Mouse (Mus musculus) cortical plate, adult 2 months (tissue): ENCODE results near the gene Stt3b. TPM values are rescaled to one million over a fixed set of nuclear protein-coding genes. Genes with fewer than 3 reads are reported as not detected.
"Not testable (repeated sequence)": the region's sequence is repeated elsewhere in the genome, so short reads cannot be mapped to it uniquely, and the experiment has no call there.

ENCODE experiments used
- H3K27ac ChIP-seq: fragments of 200-500 bp; 2 replicates; pipeline ENCODE4 v1.5.1; 2012; ENCODE audit warnings: low read length, control low read depth, inconsistent platforms; ENCODE audit not compliant: insufficient read depth
- H3K4me1 ChIP-seq: fragments of 200-500 bp; 2 replicates; pipeline ENCODE4 v1.6.1; 2011; ENCODE audit warnings: low read length; ENCODE audit not compliant: control insufficient read depth, insufficient read depth
- H3K4me3 ChIP-seq: fragments of 200-500 bp; 2 replicates; pipeline ENCODE4 v1.5.1; 2011; ENCODE audit warnings: mild to moderate bottlenecking, low read length, control low read depth; ENCODE audit not compliant: insufficient read depth
- CTCF ChIP-seq: fragments of 200-500 bp; IDR thresholded peaks from 2 replicates; pipeline ENCODE4 v1.5.1; 2011; ENCODE audit warnings: mild to moderate bottlenecking, control low read depth, low read length; ENCODE audit not compliant: insufficient read depth; ENCODE audit errors: extremely low read depth
- POLR2A ChIP-seq: fragments of 200-500 bp; IDR thresholded peaks from 2 replicates; pipeline ENCODE4 v1.6.1; 2011; ENCODE audit warnings: mild to moderate bottlenecking, low read length, control low read depth; ENCODE audit not compliant: insufficient read depth; ENCODE audit errors: extremely low read depth
- polyA plus RNA-seq: library from polyadenylated mRNA; depleted of rRNA; stranded (reverse); fragments of >200 nt; gene quantifications from 2 replicates; pipeline ENCODE4 v1.2.3, GENCODE M21; 2012

Stt3b gene
- polyA plus RNA-seq, 1 experiment, result 48.3 TPM

GRCm38 (mm10) chr9:115273095-115273649 is 37.0 kb downstream of the Stt3b start:
- Histone ChIP-seq H3K4me1 (no peaks in the 10 kb centered on the region; the same call in 1 of the 2 replicates), H3K4me3 (no peak overlapping the region), H3K27ac (no peak overlapping the region)
- no peak for TF ChIP-seq POLR2A
- TF ChIP-seq CTCF, result no peak

GRCm38 (mm10) chr9:115272451-115272850 is 37.8 kb downstream of the Stt3b start:
- H3K4me1 ChIP-seq, H3K4me3 ChIP-seq, H3K27ac ChIP-seq: not testable (repeated sequence)

- Histone ChIP-seq H3K4me1 (no peaks in the 10 kb centered on the region; the same call in 1 of the 2 replicates), H3K27ac (no peak overlapping the region), H3K4me3 (no peak overlapping the region)
- no peak for TF ChIP-seq CTCF
- no peak for TF ChIP-seq POLR2A
Observed at GRCm38 (mm10) chr9:115271556-115271955, 38.7 kb downstream of the Stt3b start.

- no peak overlapping the region for H3K27ac ChIP-seq
- H3K4me1 ChIP-seq, result peaks cover 2% of the 10 kb centered on the region; the same call in 1 of the 2 replicates
- TF ChIP-seq CTCF (no peak), POLR2A (no peak)
- H3K4me3 ChIP-seq, result no peak overlapping the region
Observed at GRCm38 (mm10) chr9:115261896-115262295, 48.3 kb downstream of the Stt3b start.

- H3K4me1 ChIP-seq, result peaks cover 2% of the 10 kb centered on the region; the same call in 1 of the 2 replicates
- no peak overlapping the region for H3K4me3 ChIP-seq
- peak; percentile 64 for TF ChIP-seq CTCF
- TF ChIP-seq POLR2A, result no peak
- H3K27ac ChIP-seq, result no peak overlapping the region
Observed at GRCm38 (mm10) chr9:115261456-115261855, 48.8 kb downstream of the Stt3b start.

- no peak overlapping the region for H3K4me3 ChIP-seq
- H3K27ac ChIP-seq, result no peak overlapping the region
- no peak for TF ChIP-seq CTCF
- no peak for TF ChIP-seq POLR2A
- peaks cover 2% of the 10 kb centered on the region; the same call in 1 of the 2 replicates for H3K4me1 ChIP-seq
Observed at GRCm38 (mm10) chr9:115260464-115260863, 49.8 kb downstream of the Stt3b start.

- TF ChIP-seq POLR2A (no peak), CTCF (no peak)
- H3K4me3 ChIP-seq, result no peak overlapping the region
- H3K4me1 ChIP-seq, result peaks cover 2% of the 10 kb centered on the region; the same call in 1 of the 2 replicates
- H3K27ac ChIP-seq, result no peak overlapping the region
Observed at GRCm38 (mm10) chr9:115259866-115260265, 50.4 kb downstream of the Stt3b start.

- no peak overlapping the region for H3K27ac ChIP-seq
- TF ChIP-seq POLR2A (no peak), CTCF (no peak)
- H3K4me3 ChIP-seq, result no peak overlapping the region
- H3K4me1 ChIP-seq, result peaks cover 2% of the 10 kb centered on the region; the same call in 1 of the 2 replicates
Observed at GRCm38 (mm10) chr9:115257733-115258286, 52.4 kb downstream of the Stt3b start.

- no peak for TF ChIP-seq POLR2A
- TF ChIP-seq CTCF, result no peak
- Histone ChIP-seq H3K4me1 (no peaks in the 10 kb centered on the region), H3K27ac (no peak overlapping the region), H3K4me3 (no peak overlapping the region)
Observed at GRCm38 (mm10) chr9:115249145-115249544, 61.1 kb downstream of the Stt3b start.

GRCm38 (mm10) chr9:115245092-115245491 is 65.1 kb downstream of the Stt3b start:
- H3K27ac ChIP-seq, result no peak overlapping the region
- no peak overlapping the region for H3K4me3 ChIP-seq
- TF ChIP-seq CTCF (no peak), POLR2A (no peak)
- no peaks in the 10 kb centered on the region for H3K4me1 ChIP-seq

GRCm38 (mm10) chr9:115243630-115244029 is 66.6 kb downstream of the Stt3b start:
- Histone ChIP-seq H3K27ac (no peak overlapping the region), H3K4me1 (no peaks in the 10 kb centered on the region), H3K4me3 (no peak overlapping the region)
- TF ChIP-seq POLR2A (no peak), CTCF (no peak)
